Mouse (Mus musculus) forebrain, postnatal 0 days (tissue): ENCODE measurements at regions not wholly inside any gene's neighbourhood (a gene's known extent, or its start where the extent isn't known, plus 50 kb on each side); places are given as distances from the start of the nearest gene placed in this dataset.
A peak's percentile ranks its signal among the peaks of the same experiment; 100 is the strongest.

Source experiments
- ATAC-seq: fragments of 200-750 bp; cut with Nextera tagmentation; 2 replicates; pipeline ENCODE4 v1.8.0; 2017; ENCODE audit warnings: mild to moderate bottlenecking, moderate library complexity
- DNase-seq: peaks from one replicate; pipeline ENCODE4 v3.0.0-alpha.2; 2015
- H3K27ac ChIP-seq: fragments of 300-500 bp; sonication (generic); 2 replicates; pipeline ENCODE4 v1.5.1; 2014; ENCODE audit warnings: low read depth, mild to moderate bottlenecking, antibody characterized with exemption, low read length, moderate library complexity, mixed read lengths
- H3K27me3 ChIP-seq: fragments of 300-500 bp; sonication (generic); 2 replicates; pipeline ENCODE4 v1.6.1; 2014; ENCODE audit warnings: mild to moderate bottlenecking, low read length, mixed read lengths; ENCODE audit not compliant: insufficient read depth
- H3K36me3 ChIP-seq: fragments of 300-500 bp; sonication (generic); 2 replicates; pipeline ENCODE4 v1.6.1; 2014; ENCODE audit warnings: mild to moderate bottlenecking, moderate library complexity; ENCODE audit not compliant: insufficient read depth
- H3K4me1 ChIP-seq: fragments of 300-500 bp; sonication (generic); 2 replicates; pipeline ENCODE4 v1.6.1; 2014; ENCODE audit warnings: antibody characterized with exemption; ENCODE audit not compliant: insufficient read depth
- H3K4me2 ChIP-seq: fragments of 300-500 bp; sonication (generic); 2 replicates; pipeline ENCODE4 v1.6.1; 2014; ENCODE audit warnings: low read depth, mild to moderate bottlenecking, moderate library complexity
- H3K4me3 ChIP-seq: fragments of 300-500 bp; sonication (generic); 2 replicates; pipeline ENCODE4 v1.5.1; 2014; ENCODE audit warnings: low read depth, low read length, mixed read lengths
- H3K9ac ChIP-seq: fragments of 300-500 bp; sonication (generic); 2 replicates; pipeline ENCODE4 v1.6.1; 2014; ENCODE audit warnings: mild to moderate bottlenecking
- H3K9me3 ChIP-seq: fragments of 300-500 bp; sonication (generic); 2 replicates; pipeline ENCODE4 v1.6.1; 2016; ENCODE audit warnings: low read length
- CTCF ChIP-seq: sonication (generic); IDR thresholded peaks from 2 replicates; pipeline ENCODE4 v1.5.1; 2016; ENCODE audit warnings: antibody characterized with exemption, control low read depth, low read depth
- WGBS: fragments of 180-500 bp; shearing (Covaris S2); extraction: QIAGEN DNeasy Blood & Tissue Kit; methylation state at CpG from one replicate; pipeline ENCODE4 v1.1.7; 2014; 5-methylcytosine and 5-hydroxymethylcytosine counted together

DNA sequence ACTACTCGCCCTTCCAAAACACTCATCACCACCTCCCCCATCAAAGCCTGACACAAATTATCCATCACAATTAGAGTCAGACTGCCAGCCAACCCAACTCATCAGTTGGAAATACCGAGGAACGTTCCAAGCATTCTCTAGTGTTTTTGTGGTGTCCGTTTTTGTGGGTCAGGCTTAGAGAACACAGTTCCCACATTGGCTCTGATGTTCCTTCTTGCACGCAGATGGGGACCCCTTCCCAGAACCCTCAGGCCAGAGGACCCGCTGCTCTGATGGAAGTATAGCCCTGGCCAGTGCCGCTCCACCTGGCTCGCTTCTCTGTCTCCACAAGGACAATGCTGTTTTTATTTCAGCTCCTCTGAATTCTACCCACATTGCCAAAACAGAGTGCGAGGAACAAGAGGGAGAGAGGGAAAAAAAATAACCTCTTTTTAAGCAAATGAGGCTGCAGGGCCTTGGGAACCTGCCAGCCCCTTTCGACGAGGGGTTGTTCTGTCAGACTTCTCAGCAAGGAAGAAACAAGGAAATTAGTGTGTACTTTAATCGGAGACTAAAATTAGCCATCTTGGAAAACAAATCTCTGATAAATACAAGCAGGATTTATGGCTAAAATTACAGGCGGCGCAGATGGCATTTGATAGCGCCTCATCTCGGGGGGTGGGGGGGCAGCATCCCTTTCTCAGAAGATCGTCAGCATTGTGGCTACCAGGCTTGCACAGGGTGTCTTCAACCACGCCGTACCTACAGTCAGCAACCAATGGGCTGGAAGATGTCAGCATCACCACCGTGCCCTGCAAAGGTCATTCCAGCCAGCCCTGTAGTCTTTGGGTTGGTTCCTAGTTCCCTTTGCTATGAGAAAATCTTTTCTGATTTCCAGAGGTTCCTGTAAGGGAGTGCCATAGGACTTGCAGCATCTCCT is 191.4 kb upstream of the Zdhhc25 start:
- 16% methylated on average over 20 of the region's 20 CpGs for WGBS
- Histone ChIP-seq H3K9me3 (no peaks in the 10 kb centered on the region), H3K36me3 (no peaks in the 10 kb centered on the region), H3K9ac (peak overlapping the region; percentile 7; the same call in 1 of the 2 replicates), H3K27ac (peak overlapping the region; percentile 46), H3K4me1 (peaks cover 11% of the 10 kb centered on the region), H3K4me3 (no peak overlapping the region), H3K4me2 (peak overlapping the region; percentile 27; the same call in 1 of the 2 replicates), H3K27me3 (no peaks in the 10 kb centered on the region)
- DNase-seq (peak; percentile 78), ATAC-seq (peak; percentile 92)
- TF ChIP-seq CTCF, result no peak

DNA sequence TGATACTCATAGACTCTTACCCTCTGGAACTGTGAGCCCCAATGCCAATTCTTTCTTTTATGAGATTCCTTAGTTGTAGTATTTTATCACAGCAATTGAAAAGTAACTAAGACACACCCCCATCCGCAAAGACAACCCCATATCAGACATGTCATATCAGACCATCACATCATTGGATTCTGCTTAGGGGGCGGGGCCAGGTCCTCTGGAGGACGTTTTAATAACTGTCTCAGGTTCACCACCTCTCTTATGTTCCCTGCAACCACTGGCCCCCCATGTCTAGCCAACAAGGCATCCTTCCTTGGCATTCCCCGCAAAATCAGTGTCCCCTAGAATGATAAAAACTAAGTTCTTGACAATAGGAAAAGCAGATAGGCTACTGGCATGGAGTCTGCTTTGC is 185.9 kb upstream of the Zdhhc25 start:
- no peak overlapping the region for H3K27ac ChIP-seq
- ATAC-seq, result no peak
- DNase-seq, result no peak
- no peak overlapping the region for H3K9ac ChIP-seq
- no peak for TF ChIP-seq CTCF
- H3K4me2 ChIP-seq, result no peak overlapping the region
- no peaks in the 10 kb centered on the region for H3K36me3 ChIP-seq
- 87% methylated on average over 4 of the region's 4 CpGs for WGBS
- no peaks in the 10 kb centered on the region for H3K9me3 ChIP-seq
- 0 out of 2 replicates have a peak, but pooled peaks cover under 1% of the 10 kb centered on the region for H3K4me1 ChIP-seq
- H3K4me3 ChIP-seq, result no peak overlapping the region
- no peaks in the 10 kb centered on the region for H3K27me3 ChIP-seq

DNA sequence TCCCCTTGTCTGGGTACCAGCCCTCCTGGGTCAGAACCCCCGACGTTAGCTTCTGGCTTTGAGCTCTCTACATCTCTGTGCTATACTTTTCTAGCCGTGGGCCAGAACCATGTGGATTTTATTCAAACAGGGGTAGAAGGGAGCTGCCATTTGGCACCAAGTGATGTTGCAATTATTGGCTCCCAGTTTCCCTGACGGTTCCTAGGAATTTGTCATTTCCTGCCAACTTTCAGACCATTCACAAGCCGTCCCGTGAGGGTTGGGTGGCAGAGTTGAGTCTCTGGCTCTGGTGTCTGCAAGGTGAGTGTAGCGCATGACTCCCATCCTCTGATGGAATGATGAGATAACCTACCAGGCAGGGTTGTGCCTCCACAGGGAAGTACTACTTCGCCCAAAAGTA is 181.2 kb upstream of the Zdhhc25 start:
- Histone ChIP-seq H3K9ac (no peak overlapping the region), H3K4me2 (no peak overlapping the region), H3K27ac (no peak overlapping the region), H3K4me1 (no peaks in the 10 kb centered on the region), H3K36me3 (no peaks in the 10 kb centered on the region), H3K27me3 (no peaks in the 10 kb centered on the region), H3K4me3 (no peak overlapping the region), H3K9me3 (peaks cover 9% of the 10 kb centered on the region; the same call in 1 of the 2 replicates)
- 50% methylated on average over 8 of the region's 8 CpGs for WGBS
- TF ChIP-seq CTCF, result no peak
- DNase-seq (no peak), ATAC-seq (no peak)

DNA sequence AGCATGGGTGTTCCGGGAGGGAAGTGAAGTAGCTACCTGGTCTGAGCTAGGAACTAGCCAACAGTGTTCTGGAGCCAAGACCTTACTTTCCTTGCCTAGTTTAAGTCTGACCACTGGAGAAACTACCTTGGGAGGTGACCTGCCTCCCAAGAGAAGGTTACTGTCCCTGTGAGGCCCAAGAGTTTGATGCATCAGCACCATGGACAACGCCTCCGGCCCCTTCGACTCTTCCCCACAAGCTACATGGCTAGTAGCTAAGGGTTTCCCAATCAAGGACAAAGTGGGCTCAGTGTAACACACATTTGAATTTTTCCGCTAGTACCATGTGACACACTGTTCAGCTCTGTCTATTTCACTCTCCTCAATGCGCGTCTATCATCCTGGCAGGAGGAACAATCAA is 171.7 kb upstream of the Zdhhc25 start:
- Histone ChIP-seq H3K4me1 (no peaks in the 10 kb centered on the region), H3K27ac (no peak overlapping the region), H3K9ac (no peak overlapping the region), H3K36me3 (no peaks in the 10 kb centered on the region), H3K27me3 (no peaks in the 10 kb centered on the region), H3K9me3 (peaks cover 3% of the 10 kb centered on the region; the same call in 1 of the 2 replicates), H3K4me2 (no peak overlapping the region), H3K4me3 (no peak overlapping the region)
- ATAC-seq (no peak), DNase-seq (no peak)
- no peak for TF ChIP-seq CTCF
- 76% methylated on average over 7 of the region's 7 CpGs for WGBS

DNA sequence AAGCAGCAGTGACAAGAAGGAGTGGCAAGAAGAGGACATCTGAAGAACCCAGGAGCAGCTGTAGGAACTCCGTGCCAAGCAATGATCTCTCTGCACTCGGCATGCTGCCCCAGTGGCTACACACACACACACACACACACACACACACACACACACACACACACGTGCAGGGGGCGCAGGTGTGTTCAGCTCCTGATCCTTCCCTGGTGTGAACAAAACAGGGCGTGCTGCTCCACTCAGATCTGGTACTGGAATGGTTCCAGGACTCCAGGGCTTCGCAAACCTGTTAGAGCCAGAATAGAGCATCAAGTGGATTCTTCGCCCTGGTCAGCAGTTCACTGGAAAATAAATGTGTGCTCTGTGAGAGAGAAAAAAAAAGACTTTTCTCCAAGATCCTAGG is 169.2 kb upstream of the Zdhhc25 start:
- WGBS, result 68% methylated on average over 7 of the region's 7 CpGs
- H3K4me3 ChIP-seq, result no peak overlapping the region
- no peaks in the 10 kb centered on the region for H3K9me3 ChIP-seq
- no peak overlapping the region for H3K9ac ChIP-seq
- TF ChIP-seq CTCF, result no peak
- H3K4me2 ChIP-seq, result no peak overlapping the region
- no peak for DNase-seq
- H3K27ac ChIP-seq, result no peak overlapping the region
- no peak for ATAC-seq
- no peaks in the 10 kb centered on the region for H3K36me3 ChIP-seq
- no peaks in the 10 kb centered on the region for H3K27me3 ChIP-seq
- no peaks in the 10 kb centered on the region for H3K4me1 ChIP-seq

- no peak overlapping the region for H3K4me2 ChIP-seq
- H3K36me3 ChIP-seq, result no peaks in the 10 kb centered on the region
- 73% methylated on average over 4 of the region's 4 CpGs for WGBS
- no peaks in the 10 kb centered on the region; the same call in 1 of the 2 replicates for H3K27me3 ChIP-seq
- H3K9ac ChIP-seq, result no peak overlapping the region
- no peaks in the 10 kb centered on the region for H3K9me3 ChIP-seq
- no peak for DNase-seq
- peak; percentile 54; the same call in 1 of the 2 replicates for ATAC-seq
- H3K4me3 ChIP-seq, result no peak overlapping the region
- H3K4me1 ChIP-seq, result no peaks in the 10 kb centered on the region
- no peak overlapping the region for H3K27ac ChIP-seq
- no peak for TF ChIP-seq CTCF
Observed at GRCm38 (mm10) chr15:88448272-88448671, 151.8 kb upstream of the Zdhhc25 start.

- Histone ChIP-seq H3K27me3 (no peaks in the 10 kb centered on the region), H3K4me1 (no peaks in the 10 kb centered on the region), H3K4me3 (no peak overlapping the region), H3K36me3 (no peaks in the 10 kb centered on the region), H3K4me2 (no peak overlapping the region), H3K9ac (no peak overlapping the region), H3K27ac (no peak overlapping the region), H3K9me3 (no peaks in the 10 kb centered on the region)
- TF ChIP-seq CTCF, result no peak
- WGBS, result 73% methylated on average over 6 of the region's 6 CpGs
- ATAC-seq (peak; percentile 14; the same call in 1 of the 2 replicates), DNase-seq (peak; percentile 60)
Observed at GRCm38 (mm10) chr15:88451241-88451640, 148.9 kb upstream of the Zdhhc25 start.
